Mouse (Mus musculus): ENCODE results near the gene Ksr2. TPM values are rescaled to one million over a fixed set of nuclear protein-coding genes. Genes with fewer than 3 reads are reported as not detected.

The Ksr2 gene
- total and polyA plus RNA-seq, 2 experiments: 0.06 to 0.09 TPM

GRCm38 (mm10) chr5:117566051-117566665 lies 152.4 kb downstream of the Ksr2 start:
- Histone ChIP-seq H3K4me3 (ENCODE audit: insufficient read depth, low read depth, low read length) (no peak overlapping the region), H3K79me2 (ENCODE audit: control insufficient read depth, insufficient read depth, low read length) (no peaks in the 10 kb centered on the region), H3K4me1 (ENCODE audit: control insufficient read depth, insufficient read depth, low read length) (no peaks in the 10 kb centered on the region), H3K27ac (replicated peaks; ENCODE audit: insufficient read depth, low read depth, low read length) (no peak overlapping the region), H3K27me3 (ENCODE audit: control insufficient read depth, insufficient read depth, low read length) (no peaks in the 10 kb centered on the region), H3K9ac (ENCODE audit: low read depth, low read length) (no peak overlapping the region), H3K36me3 (ENCODE audit: control insufficient read depth, insufficient read depth, low read length) (no peaks in the 10 kb centered on the region)
- DNase-seq (ENCODE audit: extremely low read depth, low read depth, low spot score): no peak
- WGBS: 74% methylated on average over 12 of the region's 12 CpGs
- TF ChIP-seq POLR2A (IDR thresholded peaks at IDR 0.05; ENCODE audit: extremely low read depth, insufficient read depth, low read length): no peak
- TF ChIP-seq CTCF (IDR thresholded peaks at IDR 0.05; ENCODE audit: low read depth, low read length): no peak

- no peak for DNase-seq (ENCODE audit: extremely low read depth, low read depth, low spot score)
- no peaks in the 10 kb centered on the region for H3K27me3 ChIP-seq (ENCODE audit: control insufficient read depth, insufficient read depth, low read length)
- TF ChIP-seq CTCF (IDR thresholded peaks at IDR 0.05; ENCODE audit: low read depth, low read length): no peak
- TF ChIP-seq POLR2A (IDR thresholded peaks at IDR 0.05; ENCODE audit: extremely low read depth, insufficient read depth, low read length): no peak
- H3K4me1 ChIP-seq (ENCODE audit: control insufficient read depth, insufficient read depth, low read length): no peaks in the 10 kb centered on the region
- no peaks in the 10 kb centered on the region for H3K79me2 ChIP-seq (ENCODE audit: control insufficient read depth, insufficient read depth, low read length)
- H3K36me3 ChIP-seq (ENCODE audit: control insufficient read depth, insufficient read depth, low read length): no peaks in the 10 kb centered on the region
- H3K27ac ChIP-seq (replicated peaks; ENCODE audit: insufficient read depth, low read depth, low read length): no peak overlapping the region
- WGBS: 74% methylated on average over 6 of the region's 6 CpGs
- no peak overlapping the region for H3K9ac ChIP-seq (ENCODE audit: low read depth, low read length)
- no peak overlapping the region for H3K4me3 ChIP-seq (ENCODE audit: insufficient read depth, low read depth, low read length)
Observed at GRCm38 (mm10) chr5:117569190-117569795, 155.5 kb downstream of the Ksr2 start.

- Histone ChIP-seq H3K27me3 (ENCODE audit: control insufficient read depth, insufficient read depth, low read length) (no peaks in the 10 kb centered on the region), H3K27ac (replicated peaks; ENCODE audit: insufficient read depth, low read depth, low read length) (no peak overlapping the region), H3K36me3 (ENCODE audit: control insufficient read depth, insufficient read depth, low read length) (no peaks in the 10 kb centered on the region), H3K4me1 (ENCODE audit: control insufficient read depth, insufficient read depth, low read length) (no peaks in the 10 kb centered on the region), H3K79me2 (ENCODE audit: control insufficient read depth, insufficient read depth, low read length) (no peaks in the 10 kb centered on the region), H3K4me3 (ENCODE audit: insufficient read depth, low read depth, low read length) (no peak overlapping the region), H3K9ac (ENCODE audit: low read depth, low read length) (no peak overlapping the region)
- WGBS: 93% methylated on average over 14 of the region's 14 CpGs
- no peak for TF ChIP-seq POLR2A (IDR thresholded peaks at IDR 0.05; ENCODE audit: extremely low read depth, insufficient read depth, low read length)
- TF ChIP-seq CTCF (IDR thresholded peaks at IDR 0.05; ENCODE audit: low read depth, low read length): no peak
- no peak for DNase-seq (ENCODE audit: extremely low read depth, low read depth, low spot score)
Observed at GRCm38 (mm10) chr5:117572428-117572827, 158.6 kb downstream of the Ksr2 start.

- WGBS: 50% methylated on average over 7 of the region's 7 CpGs
- no peak overlapping the region for H3K27ac ChIP-seq (replicated peaks; ENCODE audit: insufficient read depth, low read depth, low read length)
- no peaks in the 10 kb centered on the region for H3K27me3 ChIP-seq (ENCODE audit: control insufficient read depth, insufficient read depth, low read length)
- TF ChIP-seq CTCF (IDR thresholded peaks at IDR 0.05; ENCODE audit: low read depth, low read length): no peak
- no peak for TF ChIP-seq POLR2A (IDR thresholded peaks at IDR 0.05; ENCODE audit: extremely low read depth, insufficient read depth, low read length)
- no peak overlapping the region for H3K9ac ChIP-seq (ENCODE audit: low read depth, low read length)
- no peaks in the 10 kb centered on the region for H3K4me1 ChIP-seq (ENCODE audit: control insufficient read depth, insufficient read depth, low read length)
- no peak overlapping the region for H3K4me3 ChIP-seq (ENCODE audit: insufficient read depth, low read depth, low read length)
- no peaks in the 10 kb centered on the region for H3K36me3 ChIP-seq (ENCODE audit: control insufficient read depth, insufficient read depth, low read length)
- no peaks in the 10 kb centered on the region for H3K79me2 ChIP-seq (ENCODE audit: control insufficient read depth, insufficient read depth, low read length)
- DNase-seq (ENCODE audit: extremely low read depth, low read depth, low spot score): no peak
Observed at GRCm38 (mm10) chr5:117574894-117575293, 161.1 kb downstream of the Ksr2 start.

- Histone ChIP-seq H3K4me3 (ENCODE audit: insufficient read depth, low read depth, low read length) (no peak overlapping the region), H3K27me3 (ENCODE audit: control insufficient read depth, insufficient read depth, low read length) (no peaks in the 10 kb centered on the region), H3K36me3 (ENCODE audit: control insufficient read depth, insufficient read depth, low read length) (no peaks in the 10 kb centered on the region), H3K9ac (ENCODE audit: low read depth, low read length) (no peak overlapping the region), H3K79me2 (ENCODE audit: control insufficient read depth, insufficient read depth, low read length) (no peaks in the 10 kb centered on the region), H3K27ac (replicated peaks; ENCODE audit: insufficient read depth, low read depth, low read length) (no peak overlapping the region), H3K4me1 (ENCODE audit: control insufficient read depth, insufficient read depth, low read length) (no peaks in the 10 kb centered on the region)
- TF ChIP-seq CTCF (IDR thresholded peaks at IDR 0.05; ENCODE audit: low read depth, low read length): no peak
- 84% methylated on average over 5 of the region's 5 CpGs for WGBS
- no peak for DNase-seq (ENCODE audit: extremely low read depth, low read depth, low spot score)
Observed at GRCm38 (mm10) chr5:117577598-117577997, 163.8 kb downstream of the Ksr2 start.

- Histone ChIP-seq H3K4me1 (ENCODE audit: control insufficient read depth, insufficient read depth, low read length) (no peaks in the 10 kb centered on the region), H3K27ac (replicated peaks; ENCODE audit: insufficient read depth, low read depth, low read length) (no peak overlapping the region), H3K9ac (ENCODE audit: low read depth, low read length) (no peak overlapping the region), H3K79me2 (ENCODE audit: control insufficient read depth, insufficient read depth, low read length) (no peaks in the 10 kb centered on the region), H3K36me3 (ENCODE audit: control insufficient read depth, insufficient read depth, low read length) (no peaks in the 10 kb centered on the region), H3K27me3 (ENCODE audit: control insufficient read depth, insufficient read depth, low read length) (no peaks in the 10 kb centered on the region), H3K4me3 (ENCODE audit: insufficient read depth, low read depth, low read length) (no peak overlapping the region)
- WGBS: 59% methylated on average over 3 of the region's 3 CpGs
- DNase-seq (ENCODE audit: extremely low read depth, low read depth, low spot score): peak; percentile 6
- no peak for TF ChIP-seq POLR2A (IDR thresholded peaks at IDR 0.05; ENCODE audit: extremely low read depth, insufficient read depth, low read length)
- TF ChIP-seq CTCF (IDR thresholded peaks at IDR 0.05; ENCODE audit: low read depth, low read length): no peak
Observed at GRCm38 (mm10) chr5:117581711-117582110, 167.9 kb downstream of the Ksr2 start.

All from liver, adult 2 months (tissue).